Mouse (Mus musculus): ENCODE results near the gene Ccdc194. TPM values are rescaled to one million over a fixed set of nuclear protein-coding genes. Genes with fewer than 3 reads are reported as not detected.

Gene Ccdc194
- polyA plus RNA-seq, 1 experiment from 2014 or later, result not detected

DNA sequence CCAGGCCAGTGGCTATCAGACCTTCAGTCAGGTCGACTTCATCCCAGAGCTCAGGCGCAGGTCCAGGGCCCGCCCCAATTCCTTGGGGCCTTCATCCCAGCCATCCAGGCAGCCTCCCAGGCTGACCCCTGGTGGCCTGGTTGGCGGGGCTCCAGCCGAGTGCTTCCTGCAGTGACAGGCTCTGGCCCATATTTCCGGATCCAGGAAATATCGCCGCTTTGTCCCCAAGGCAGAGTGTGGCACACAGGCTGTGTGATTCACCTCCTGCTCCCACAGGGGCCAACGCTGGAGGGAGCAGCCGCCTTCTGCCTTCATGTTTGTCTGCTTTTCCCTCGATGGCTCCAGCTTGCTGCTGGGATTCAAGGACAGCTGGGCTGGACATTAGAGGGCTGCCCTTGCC, 29.0 kb downstream of the Ccdc194 start:
- Histone ChIP-seq H3K9ac (ENCODE audit: low read length) (no peak overlapping the region), H3K4me1 (replicated peaks; ENCODE audit: control insufficient read depth, insufficient read depth, low read length) (peaks cover 6% of the 10 kb centered on the region; the same call in 1 of the 2 replicates), H3K36me3 (ENCODE audit: control insufficient read depth, insufficient read depth, low read length) (peaks cover 2% of the 10 kb centered on the region; the same call in 1 of the 2 replicates), H3K27ac (ENCODE audit: low read depth, low read length) (no peak overlapping the region; the same call in 1 of the 2 replicates), H3K4me2 (ENCODE audit: low read depth, low read length, severe bottlenecking) (no peak overlapping the region), H3K27me3 (ENCODE audit: control insufficient read depth, insufficient read depth, low read length) (no peaks in the 10 kb centered on the region), H3K4me3 (ENCODE audit: low read depth, low read length) (no peak overlapping the region), H3K9me3 (ENCODE audit: control insufficient read depth, low read length) (no peaks in the 10 kb centered on the region)
- WGBS, result 63% methylated on average over 11 of the region's 11 CpGs
- ATAC-seq (replicated peaks; ENCODE audit: low FRiP score) (no peak), DNase-seq (ENCODE audit: low spot score) (no peak)

DNA sequence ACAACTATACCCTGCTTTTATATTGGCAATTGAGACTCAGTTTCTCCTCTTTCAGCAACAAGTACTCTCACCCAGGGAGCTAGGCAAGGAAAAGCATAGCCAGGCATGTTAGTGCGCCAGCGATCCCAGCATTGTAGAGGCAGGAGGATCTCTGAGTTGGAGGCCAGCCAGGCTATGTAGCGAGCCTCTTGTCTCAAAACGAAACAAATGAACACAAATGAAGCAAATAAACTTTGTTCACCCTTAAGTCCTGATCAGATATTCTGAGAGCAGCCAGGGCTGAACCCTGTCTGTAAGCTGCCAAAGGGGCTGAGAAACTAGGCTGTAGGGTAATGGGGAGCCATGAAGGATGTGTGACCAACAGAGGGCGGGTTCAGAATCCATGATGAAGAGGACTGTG, 29.7 kb downstream of the Ccdc194 start:
- Histone ChIP-seq H3K4me3 (ENCODE audit: low read depth, low read length) (no peak overlapping the region), H3K4me2 (ENCODE audit: low read depth, low read length, severe bottlenecking) (no peak overlapping the region), H3K27me3 (ENCODE audit: control insufficient read depth, insufficient read depth, low read length) (no peaks in the 10 kb centered on the region), H3K27ac (ENCODE audit: low read depth, low read length) (no peak overlapping the region; the same call in 1 of the 2 replicates), H3K9me3 (ENCODE audit: control insufficient read depth, low read length) (no peaks in the 10 kb centered on the region), H3K36me3 (ENCODE audit: control insufficient read depth, insufficient read depth, low read length) (peaks cover 2% of the 10 kb centered on the region; the same call in 1 of the 2 replicates), H3K4me1 (replicated peaks; ENCODE audit: control insufficient read depth, insufficient read depth, low read length) (peaks cover 6% of the 10 kb centered on the region; the same call in 1 of the 2 replicates), H3K9ac (ENCODE audit: low read length) (no peak overlapping the region)
- 95% methylated on average over 5 of the region's 5 CpGs for WGBS
- DNase-seq (ENCODE audit: low spot score), result no peak
- ATAC-seq (replicated peaks; ENCODE audit: low FRiP score), result no peak

DNA sequence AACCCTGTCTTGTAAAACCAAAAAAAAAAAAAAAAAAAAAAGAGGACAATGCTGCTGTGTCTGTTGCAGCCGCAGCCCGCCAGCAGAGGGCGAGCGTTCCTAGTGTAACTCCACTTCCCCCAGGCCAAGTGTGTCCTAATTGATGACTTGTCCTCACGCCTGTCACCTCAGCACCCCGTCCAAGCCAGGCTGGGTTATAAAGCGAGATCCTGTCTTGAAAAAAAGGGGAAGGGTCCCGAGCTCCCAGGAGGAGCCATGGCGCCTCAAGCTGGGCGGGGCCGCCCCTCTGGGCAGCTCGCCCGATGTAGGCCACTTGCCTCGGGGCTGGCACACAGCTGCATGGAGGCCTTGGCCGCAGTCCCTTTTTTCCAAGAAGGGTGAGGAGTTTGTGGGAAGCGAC, 30.5 kb downstream of the Ccdc194 start:
- peak; percentile 57 for ATAC-seq (replicated peaks; ENCODE audit: low FRiP score)
- peaks cover 6% of the 10 kb centered on the region; the same call in 1 of the 2 replicates for H3K4me1 ChIP-seq (replicated peaks; ENCODE audit: control insufficient read depth, insufficient read depth, low read length)
- H3K9me3 ChIP-seq (ENCODE audit: control insufficient read depth, low read length), result no peaks in the 10 kb centered on the region
- H3K4me2 ChIP-seq (ENCODE audit: low read depth, low read length, severe bottlenecking), result no peak overlapping the region
- H3K27ac ChIP-seq (ENCODE audit: low read depth, low read length), result no peak overlapping the region
- peaks cover 2% of the 10 kb centered on the region; the same call in 1 of the 2 replicates for H3K36me3 ChIP-seq (ENCODE audit: control insufficient read depth, insufficient read depth, low read length)
- WGBS, result 31% methylated on average over 16 of the region's 16 CpGs
- H3K27me3 ChIP-seq (ENCODE audit: control insufficient read depth, insufficient read depth, low read length), result no peaks in the 10 kb centered on the region
- no peak overlapping the region for H3K9ac ChIP-seq (ENCODE audit: low read length)
- H3K4me3 ChIP-seq (ENCODE audit: low read depth, low read length), result no peak overlapping the region
- peak; percentile 90 for DNase-seq (ENCODE audit: low spot score)

DNA sequence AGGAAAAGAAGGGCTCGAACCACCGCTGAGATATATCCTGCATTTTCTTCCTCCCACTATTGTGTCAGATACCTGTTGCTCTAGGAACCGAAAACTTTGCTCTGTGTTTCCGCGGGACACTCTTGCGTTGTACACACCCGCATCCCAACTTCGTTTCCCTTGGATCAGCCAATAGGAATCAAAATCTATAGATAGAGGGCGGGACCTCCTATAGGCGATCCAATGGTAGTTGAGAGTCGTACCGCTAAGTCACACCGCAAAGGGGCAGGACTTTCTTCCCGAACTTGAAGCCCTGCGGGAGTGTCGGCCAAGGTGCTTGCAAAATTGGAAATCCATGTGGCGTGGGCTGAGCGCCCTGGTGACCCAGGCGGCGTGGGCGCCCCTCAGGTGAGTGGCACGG, 37.1 kb downstream of the Ccdc194 start:
- Histone ChIP-seq H3K27me3 (ENCODE audit: control insufficient read depth, insufficient read depth, low read length) (no peaks in the 10 kb centered on the region), H3K36me3 (ENCODE audit: control insufficient read depth, insufficient read depth, low read length) (peaks cover 2% of the 10 kb centered on the region; the same call in 1 of the 2 replicates), H3K4me3 (ENCODE audit: low read depth, low read length) (peak overlapping the region; percentile 83), H3K4me2 (ENCODE audit: low read depth, low read length, severe bottlenecking) (peak overlapping the region; percentile 100), H3K4me1 (replicated peaks; ENCODE audit: control insufficient read depth, insufficient read depth, low read length) (peaks cover 14% of the 10 kb centered on the region), H3K9ac (ENCODE audit: low read length) (peak overlapping the region; percentile 76), H3K9me3 (ENCODE audit: control insufficient read depth, low read length) (no peaks in the 10 kb centered on the region), H3K27ac (ENCODE audit: low read depth, low read length) (peak overlapping the region; percentile 86; the same call in 1 of the 2 replicates)
- DNase-seq (ENCODE audit: low spot score) (peak; percentile 92), ATAC-seq (replicated peaks; ENCODE audit: low FRiP score) (peak; percentile 84)
- under 1% methylated on average over 22 of the region's 22 CpGs for whole genome bisulfite sequencing

DNA sequence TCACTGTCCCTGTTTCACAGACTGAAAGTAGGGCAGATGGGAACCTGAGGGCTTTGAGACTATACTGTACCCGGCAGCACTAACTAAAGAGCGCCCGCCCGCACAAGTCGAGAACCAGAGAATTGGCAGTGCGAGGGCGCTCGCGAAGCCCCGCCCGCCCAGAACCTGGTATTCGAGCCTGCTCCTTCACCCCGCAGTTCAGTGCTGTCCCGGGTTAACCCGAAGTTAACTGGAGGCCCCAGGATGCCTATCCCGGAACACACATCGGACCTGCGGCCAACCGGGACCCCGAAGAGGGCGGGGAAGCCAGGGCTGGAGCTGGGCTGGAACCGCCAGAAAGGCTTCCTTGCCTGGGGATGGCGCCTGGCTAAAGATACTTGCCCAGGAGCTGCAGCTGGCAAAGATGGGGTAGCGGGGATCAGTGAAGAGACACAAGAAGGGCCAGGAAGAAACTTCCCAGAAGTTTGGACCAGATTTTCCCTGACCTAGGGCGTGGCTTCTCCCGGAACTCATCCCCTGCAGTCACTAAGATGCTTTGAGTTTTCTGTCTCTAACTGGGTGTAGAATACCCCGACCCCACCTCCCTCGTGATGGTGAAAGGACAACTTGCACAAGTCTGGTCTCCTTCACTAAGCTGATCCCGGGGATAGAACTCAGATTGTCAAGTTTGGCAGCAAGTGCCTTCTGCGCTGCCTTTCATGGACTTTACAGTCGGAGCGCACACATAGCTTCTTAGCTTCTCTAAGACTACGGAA, 37.6 kb downstream of the Ccdc194 start, which contains the start of gene Gtpbp3:
Gtpbp3 (plus strand) TSS at position 413 of the 755 bp plus-strand sequence.
- Histone ChIP-seq H3K9ac (ENCODE audit: low read length) (peak within 1 kb of the TSS; percentile 76), H3K4me3 (ENCODE audit: low read depth, low read length) (peak within 1 kb of the TSS; percentile 83), H3K27ac (ENCODE audit: low read depth, low read length) (peak within 1 kb of the TSS; percentile 86), H3K4me1 (replicated peaks; ENCODE audit: control insufficient read depth, insufficient read depth, low read length) (peaks cover 14% of the 10 kb centered on the region), H3K9me3 (ENCODE audit: control insufficient read depth, low read length) (no peaks in the 10 kb centered on the region), H3K36me3 (ENCODE audit: control insufficient read depth, insufficient read depth, low read length) (peaks cover 2% of the 10 kb centered on the region; the same call in 1 of the 2 replicates), H3K27me3 (ENCODE audit: control insufficient read depth, insufficient read depth, low read length) (no peaks in the 10 kb centered on the region), H3K4me2 (ENCODE audit: low read depth, low read length, severe bottlenecking) (peak within 1 kb of the TSS; percentile 100)
- under 1% methylated on average over 33 of the region's 33 CpGs for WGBS
- peak; percentile 88 for DNase-seq (ENCODE audit: low spot score)
- ATAC-seq (replicated peaks; ENCODE audit: low FRiP score), result peak; percentile 31

DNA sequence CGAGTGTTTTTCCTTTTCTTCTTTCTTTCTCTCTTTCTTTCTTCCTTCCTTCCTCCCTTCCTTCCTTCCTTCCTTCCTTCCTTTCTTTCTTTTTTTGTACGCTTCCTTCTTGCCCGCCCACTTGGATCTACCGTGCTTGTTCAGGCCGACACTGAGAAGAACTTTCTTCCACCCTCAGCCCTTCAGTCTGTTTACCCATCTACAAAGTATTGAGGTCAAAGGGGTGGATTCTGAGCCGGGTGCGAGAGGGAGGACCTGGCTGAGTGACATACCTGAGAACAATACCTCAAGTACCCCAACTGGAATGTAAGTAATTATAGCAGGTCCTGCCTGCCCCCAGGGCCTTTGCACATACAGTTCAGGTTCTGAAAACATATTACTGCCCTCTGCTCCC, 39.4 kb downstream of the Ccdc194 start:
- Histone ChIP-seq H3K4me3 (ENCODE audit: low read depth, low read length) (peak overlapping the region; percentile 92), H3K36me3 (ENCODE audit: control insufficient read depth, insufficient read depth, low read length) (no peaks in the 10 kb centered on the region; the same call in 1 of the 2 replicates), H3K4me2 (ENCODE audit: low read depth, low read length, severe bottlenecking) (peak overlapping the region; percentile 26; the same call in 1 of the 2 replicates), H3K4me1 (replicated peaks; ENCODE audit: control insufficient read depth, insufficient read depth, low read length) (peaks cover 14% of the 10 kb centered on the region), H3K27me3 (ENCODE audit: control insufficient read depth, insufficient read depth, low read length) (no peaks in the 10 kb centered on the region), H3K9ac (ENCODE audit: low read length) (peak overlapping the region; percentile 37), H3K9me3 (ENCODE audit: control insufficient read depth, low read length) (no peaks in the 10 kb centered on the region), H3K27ac (ENCODE audit: low read depth, low read length) (no peak overlapping the region)
- WGBS, result 21% methylated on average over 7 of the region's 7 CpGs
- ATAC-seq (replicated peaks; ENCODE audit: low FRiP score) (no peak), DNase-seq (ENCODE audit: low spot score) (no peak)

DNA sequence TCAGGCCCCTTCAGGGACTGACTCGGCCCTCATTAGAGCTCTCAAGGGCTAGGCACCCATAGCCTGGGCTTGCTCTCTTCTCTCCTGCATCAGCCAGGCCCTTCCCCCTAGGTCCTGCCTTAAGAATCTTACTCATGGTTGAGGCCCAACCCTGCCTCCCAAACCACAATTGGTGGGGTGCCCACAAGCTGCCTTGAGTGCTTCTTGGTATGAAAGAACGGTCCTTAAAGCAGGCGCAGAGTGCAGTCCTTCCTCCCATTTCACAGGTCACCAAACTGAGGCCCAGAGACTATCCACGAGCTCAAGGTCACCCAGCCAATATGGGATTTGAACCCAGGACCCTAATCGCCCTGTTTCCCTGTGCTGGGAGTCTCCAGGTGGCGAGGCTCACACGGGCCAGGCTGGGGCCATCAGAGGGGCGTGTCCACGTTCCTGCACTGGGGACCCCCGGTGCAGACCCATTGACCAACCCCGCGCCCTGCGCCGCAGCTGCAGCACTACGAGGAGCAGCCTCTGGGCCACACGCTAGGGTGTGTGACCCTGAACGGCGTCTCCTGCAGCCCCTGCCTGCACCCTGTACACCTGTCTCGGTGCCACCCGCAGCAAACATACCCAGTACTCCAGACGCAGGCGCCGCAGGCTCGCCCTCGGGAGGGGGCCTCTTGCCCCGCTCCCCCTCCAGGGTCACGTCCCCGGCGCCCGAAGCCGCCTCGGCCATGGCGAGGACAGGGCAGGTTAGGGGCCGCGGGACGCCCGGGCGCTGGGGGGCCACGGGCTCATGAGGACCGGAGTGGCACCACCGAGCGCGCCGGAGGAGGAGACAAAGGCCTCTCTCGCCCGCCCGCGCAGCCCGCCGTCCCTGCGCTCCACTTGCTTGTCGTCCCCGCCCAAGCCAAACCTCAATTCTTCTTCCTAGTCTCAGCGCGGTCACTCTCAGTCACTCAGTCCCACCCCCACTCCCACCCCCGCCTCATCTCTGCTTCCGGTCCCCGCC, 40.1 kb downstream of the Ccdc194 start, which contains the start of gene Ano8:
Ano8 (minus strand) TSS at position 822 of the 994 bp plus-strand sequence.
- Histone ChIP-seq H3K9me3 (ENCODE audit: control insufficient read depth, low read length) (no peaks in the 10 kb centered on the region), H3K27ac (ENCODE audit: low read depth, low read length) (peak within 1 kb of the TSS; percentile 78), H3K4me2 (ENCODE audit: low read depth, low read length, severe bottlenecking) (peak within 1 kb of the TSS; percentile 68), H3K9ac (ENCODE audit: low read length) (peak within 1 kb of the TSS; percentile 98), H3K36me3 (ENCODE audit: control insufficient read depth, insufficient read depth, low read length) (no peaks in the 10 kb centered on the region; the same call in 1 of the 2 replicates), H3K4me1 (replicated peaks; ENCODE audit: control insufficient read depth, insufficient read depth, low read length) (peaks cover 14% of the 10 kb centered on the region), H3K4me3 (ENCODE audit: low read depth, low read length) (peak within 1 kb of the TSS; percentile 92), H3K27me3 (ENCODE audit: control insufficient read depth, insufficient read depth, low read length) (no peaks in the 10 kb centered on the region)
- DNase-seq (ENCODE audit: low spot score) (peak; percentile 93), ATAC-seq (replicated peaks; ENCODE audit: low FRiP score) (peak; percentile 70)
- 5% methylated on average over 56 of the region's 58 CpGs for WGBS

DNA sequence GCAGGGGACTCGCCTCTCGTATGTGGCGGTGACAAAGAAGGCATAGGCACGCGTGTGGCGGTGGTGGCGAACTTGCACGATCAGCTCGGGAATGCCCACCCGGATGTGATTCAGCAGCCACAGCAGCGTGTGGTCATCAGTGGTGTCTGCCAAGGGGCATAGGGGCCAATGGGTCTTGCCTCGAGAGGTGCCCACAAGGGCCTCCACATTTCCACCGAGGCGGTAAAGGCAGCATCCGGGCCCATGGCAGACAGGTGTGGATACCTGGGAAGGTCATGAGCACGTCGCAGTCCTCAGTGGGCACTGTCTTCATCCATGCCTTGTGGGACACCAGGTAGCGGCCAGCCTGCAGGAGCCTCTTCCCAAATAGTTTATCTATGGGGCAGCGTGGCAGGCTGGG, 40.8 kb downstream of the Ccdc194 start:
- Histone ChIP-seq H3K4me2 (ENCODE audit: low read depth, low read length, severe bottlenecking) (peak overlapping the region; percentile 68), H3K36me3 (ENCODE audit: control insufficient read depth, insufficient read depth, low read length) (no peaks in the 10 kb centered on the region; the same call in none of the 2 replicates), H3K27ac (ENCODE audit: low read depth, low read length) (no peak overlapping the region), H3K9me3 (ENCODE audit: control insufficient read depth, low read length) (no peaks in the 10 kb centered on the region), H3K27me3 (ENCODE audit: control insufficient read depth, insufficient read depth, low read length) (no peaks in the 10 kb centered on the region), H3K9ac (ENCODE audit: low read length) (peak overlapping the region; percentile 98), H3K4me3 (ENCODE audit: low read depth, low read length) (peak overlapping the region; percentile 92), H3K4me1 (replicated peaks; ENCODE audit: control insufficient read depth, insufficient read depth, low read length) (peaks cover 14% of the 10 kb centered on the region)
- 92% methylated on average over 19 of the region's 19 CpGs for WGBS
- no peak for ATAC-seq (replicated peaks; ENCODE audit: low FRiP score)
- DNase-seq (ENCODE audit: low spot score), result no peak
